Mouse (Mus musculus) adrenal gland (tissue): ENCODE results near the gene Nipsnap2.
"Not testable (repeated sequence)": the region's sequence is repeated elsewhere in the genome, so short reads cannot be mapped to it uniquely, and the experiment has no call there.

Experiments used
- intact Hi-C: fragments of 180-260 bp; cut with DNase I; formaldehyde crosslinking; loops from one replicate; pipeline ENCODE4 v1.15.1; 2025
- long read RNA-seq, 2 experiments: library from polyadenylated mRNA; unstranded; transcript quantifications; one replicate each; pipeline ENCODE4 v2.0.0; 2020; ENCODE audit warnings: borderline replicate concordance in 1 of 2; ENCODE audit not compliant: insufficient replicate concordance in 1 of 2

Nipsnap2 gene
- long read RNA-seq, experiment 1, transcript Nipsnap2-201 (10 exons, 2,112 nt) = major isoform, 101 of 127 reads
- long read RNA-seq, experiment 1, partial matches to known transcripts = 1 of 127 reads
- long read RNA-seq, experiment 1, other reads (novel, unspliced or antisense) = 19 of 127 reads
- long read RNA-seq, experiment 2, transcript Nipsnap2-201 (10 exons, 2,112 nt) = major isoform, 92 of 110 reads
- long read RNA-seq, experiment 2, partial matches to known transcripts = 4 of 110 reads
- long read RNA-seq, experiment 2, other reads (novel, unspliced or antisense) = 10 of 110 reads

DNA sequence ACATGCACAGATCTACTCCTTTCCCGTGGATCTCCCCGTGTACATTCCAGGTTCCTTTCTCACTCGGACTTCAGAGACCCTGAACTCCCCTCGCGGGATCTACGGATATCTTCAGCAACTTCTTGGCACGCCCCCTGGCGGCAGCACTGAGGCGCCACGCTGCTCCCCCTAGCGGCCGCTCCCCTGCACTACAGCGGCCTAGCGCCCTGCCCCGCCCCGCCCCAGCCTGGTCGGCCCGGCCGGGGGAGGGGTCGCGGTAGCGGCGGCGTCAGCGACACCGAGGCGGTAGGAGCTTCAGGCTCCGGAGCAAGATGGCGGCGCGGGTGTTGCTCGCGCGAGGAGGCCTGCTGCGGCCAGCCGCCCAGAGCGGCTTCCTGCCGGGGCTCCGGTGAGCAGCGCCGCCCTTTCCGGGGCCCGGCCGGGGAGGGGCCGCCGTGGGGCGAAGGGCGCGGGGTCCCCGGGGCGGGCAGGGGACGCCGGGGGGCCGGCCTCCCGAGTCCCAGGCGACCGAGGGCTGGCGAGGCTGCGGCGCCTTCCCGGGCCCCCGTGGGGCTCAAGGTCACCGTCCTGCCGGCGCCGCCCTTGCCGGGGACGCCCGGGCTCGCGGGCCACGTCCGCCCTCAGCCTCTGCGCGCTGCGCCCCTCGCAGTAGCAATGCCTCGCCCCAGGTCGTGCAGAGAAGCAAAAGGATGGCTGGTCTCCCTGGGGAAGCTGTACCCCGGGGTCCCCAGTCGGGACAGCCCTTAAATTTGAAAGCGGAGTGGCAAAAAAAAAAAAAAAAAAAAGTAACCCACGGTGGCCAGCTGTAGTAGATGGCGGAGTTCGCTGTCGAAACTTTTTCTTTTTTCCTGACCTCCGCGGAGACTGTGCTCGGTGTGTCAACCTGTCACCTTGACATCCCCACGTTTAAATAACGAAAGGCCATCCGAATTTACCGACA is at the start of gene Nipsnap2:
Gene Nipsnap2 (plus strand): TSS at position 230 of the 940 bp plus-strand sequence.
- intact Hi-C loops = no loop called here

DNA sequence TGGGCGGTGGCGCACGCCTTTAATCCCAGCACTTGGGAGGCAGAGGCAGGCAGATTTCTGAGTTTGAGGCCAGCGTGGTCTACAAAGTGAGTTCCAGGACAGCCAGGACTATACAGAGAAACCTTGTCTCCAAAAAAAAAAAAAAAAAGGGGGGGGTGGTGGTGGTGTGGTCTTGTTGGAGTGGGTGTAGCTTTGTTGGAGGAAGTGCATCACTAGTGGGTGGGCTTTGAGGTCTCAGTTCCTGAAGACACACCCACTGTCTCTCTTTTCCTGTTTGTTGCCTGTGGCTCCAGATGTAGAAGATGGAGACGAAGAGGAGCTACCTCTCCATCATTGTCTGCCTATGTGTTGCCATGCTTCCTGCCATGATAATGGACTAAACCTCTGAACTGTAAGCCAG is 39.7 kb upstream of the Nipsnap2 start:
- intact Hi-C loops = not testable (repeated sequence)

DNA sequence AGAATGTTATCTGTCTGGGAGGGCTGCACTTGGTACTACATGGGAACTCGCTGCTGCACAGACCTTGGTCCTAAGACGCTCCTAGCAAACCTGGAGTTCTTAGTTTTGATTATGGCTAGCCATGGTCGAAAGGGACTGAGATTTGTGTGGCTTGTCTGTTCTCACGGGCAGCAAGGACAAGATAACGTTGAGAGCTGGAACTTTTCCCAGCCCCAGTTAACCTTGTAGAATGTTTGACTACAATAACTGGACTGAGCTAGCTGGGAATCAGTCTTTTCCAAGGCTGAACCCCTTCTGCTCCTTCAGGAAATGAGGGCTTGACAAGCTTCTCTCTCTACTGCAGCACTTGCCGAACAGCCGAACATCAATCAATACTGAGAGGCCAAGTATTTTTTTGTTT is 37.2 kb upstream of the Nipsnap2 start:
- intact Hi-C loops = no loop called here

- intact Hi-C loops = no loop called here
Observed at GRCm38 (mm10) chr5:129690528-129690927, 34.3 kb upstream of the Nipsnap2 start.

DNA sequence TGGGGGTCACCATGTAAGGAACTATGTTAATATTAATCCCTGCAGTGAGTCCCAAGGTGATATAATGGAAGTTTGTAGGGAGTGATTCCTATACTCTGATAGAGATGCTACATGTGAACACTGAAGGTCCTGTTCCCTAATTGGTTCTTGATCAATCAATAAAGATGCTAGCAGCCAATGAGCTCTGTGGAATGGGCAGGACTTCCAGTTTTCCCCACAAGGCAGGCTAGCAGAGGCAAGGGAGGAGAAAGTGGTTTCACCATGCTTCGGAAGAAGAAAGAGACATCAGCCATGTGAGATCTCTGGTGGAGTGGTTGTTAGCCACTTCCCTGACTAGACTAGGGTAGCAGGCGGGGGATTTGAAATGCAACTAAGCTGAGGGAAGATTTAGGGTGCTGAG is 24.4 kb upstream of the Nipsnap2 start:
- intact Hi-C loops = no loop called here

DNA sequence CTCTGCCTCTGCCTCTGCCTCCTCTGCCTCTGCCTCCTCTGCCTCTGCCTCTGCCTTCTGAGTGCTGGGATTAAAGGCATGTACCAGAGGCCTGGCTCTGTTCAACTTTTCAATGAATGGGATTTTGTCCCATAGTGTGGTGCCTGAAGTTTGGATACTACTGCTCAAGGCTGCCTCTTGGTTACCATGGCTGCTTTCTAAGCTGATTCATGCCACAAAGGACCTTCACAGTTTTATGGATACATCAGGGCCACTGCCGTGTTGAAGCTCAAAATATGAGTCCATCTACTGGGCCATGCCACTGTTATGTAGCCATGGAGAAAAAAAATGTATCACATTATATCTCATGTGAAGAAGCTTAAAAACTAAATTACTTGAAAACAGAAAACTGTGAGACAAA is 23.2 kb upstream of the Nipsnap2 start:
- intact Hi-C loops = no loop called here

- intact Hi-C loops = no loop called here
Observed at GRCm38 (mm10) chr5:129703368-129703767, 21.5 kb upstream of the Nipsnap2 start.

GRCm38 (mm10) chr5:129708412-129708811 is 16.5 kb upstream of the Nipsnap2 start, which contains the start of gene Sept14:
Gene Sept14, minus strand, starts transcription at chr5:129708512.
- intact Hi-C loops = no loop called here

GRCm38 (mm10) chr5:129715326-129715861 is 9.5 kb upstream of the Nipsnap2 start, which contains the start of gene Mrps17:
Gene Mrps17, plus strand, starts transcription at chr5:129715497.
- intact Hi-C loops = no loop called here

DNA sequence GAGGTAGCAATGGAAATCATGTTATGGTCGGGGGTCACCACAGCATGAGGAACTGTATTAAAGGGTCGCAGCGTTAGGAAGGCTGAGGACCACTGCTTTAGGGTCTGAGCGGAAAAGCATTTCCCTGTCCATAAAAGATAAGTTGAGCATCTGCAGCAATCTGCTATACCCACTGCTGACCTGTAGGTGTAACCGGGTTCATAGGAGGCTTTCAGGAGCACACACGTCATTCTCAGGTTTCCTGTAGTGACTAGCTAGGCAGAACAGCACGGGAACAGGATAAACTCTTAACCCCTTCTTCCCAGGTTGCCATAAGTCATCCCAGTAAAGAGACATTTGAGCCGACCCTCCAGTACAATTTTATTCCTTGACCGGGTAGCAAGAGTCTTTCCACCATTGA is 7.8 kb upstream of the Nipsnap2 start:
- intact Hi-C loops = no loop called here

DNA sequence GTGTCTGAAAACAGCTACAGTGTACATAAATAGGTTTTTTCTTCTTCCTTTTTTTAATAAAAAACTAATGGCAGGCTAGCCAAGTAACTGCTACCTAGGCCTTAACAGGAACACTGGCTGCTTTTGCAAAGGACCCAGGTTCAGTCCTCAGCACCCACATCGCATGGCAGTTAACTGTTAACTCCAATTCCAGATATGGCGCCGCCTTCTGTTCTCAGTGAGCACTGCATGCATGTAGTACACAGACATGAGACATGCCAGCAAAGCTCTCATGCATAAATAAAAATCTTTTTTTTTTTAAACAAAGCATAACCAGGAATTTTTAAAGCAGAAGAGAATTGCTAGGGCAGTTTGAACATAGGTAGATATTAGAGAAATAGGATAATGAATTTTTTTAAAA is 4.7 kb upstream of the Nipsnap2 start:
- intact Hi-C loops = no loop called here

- intact Hi-C loops = no loop called here
Observed at GRCm38 (mm10) chr5:129724268-129724667, 595 bp upstream of the Nipsnap2 start.

- intact Hi-C loops = no loop called here
Observed at GRCm38 (mm10) chr5:129725774-129726392, 1.0 kb downstream of the Nipsnap2 start.

DNA sequence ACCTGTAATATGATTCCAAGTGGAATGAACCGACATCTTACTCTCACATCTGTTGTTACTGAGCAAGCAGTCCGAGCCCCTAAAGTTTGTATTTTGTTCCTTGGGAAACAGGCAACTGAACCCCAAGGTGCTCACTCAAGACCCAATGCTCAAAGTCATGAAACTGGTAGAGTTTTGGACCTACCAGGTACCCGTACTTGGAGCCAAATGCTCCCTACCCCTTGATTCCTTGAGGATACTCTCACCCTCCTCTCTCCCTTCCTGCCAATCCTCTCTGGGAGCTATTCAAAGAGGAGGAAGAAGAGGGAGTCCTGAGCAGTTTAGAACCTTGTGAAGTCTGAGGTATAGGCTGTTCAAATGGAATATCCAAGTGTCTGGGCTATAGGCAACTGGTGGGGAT is 1.9 kb downstream of the Nipsnap2 start:
- intact Hi-C loops = no loop called here

DNA sequence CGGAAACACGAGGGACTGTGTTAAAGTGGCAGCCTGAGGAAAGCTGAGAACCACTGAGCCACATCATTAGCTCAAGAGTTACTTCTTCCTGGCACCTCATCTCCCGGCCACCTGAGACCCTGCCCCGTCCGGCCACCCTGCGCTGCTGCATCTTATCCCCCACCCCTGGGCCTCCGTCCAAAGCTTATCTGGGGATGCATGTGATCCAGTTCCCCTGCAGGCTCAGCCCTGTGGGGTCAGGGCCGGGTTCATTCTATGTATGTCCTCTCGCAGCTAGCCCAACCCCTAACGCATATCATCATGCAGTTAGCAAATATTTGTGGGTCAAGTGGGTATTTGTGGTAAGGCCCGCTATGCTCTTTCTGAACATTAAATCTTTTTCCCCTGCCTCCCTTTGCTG is 4.4 kb downstream of the Nipsnap2 start:
- intact Hi-C loops = no loop called here

GRCm38 (mm10) chr5:129730344-129730743 is 5.5 kb downstream of the Nipsnap2 start:
- intact Hi-C loops = no loop called here

DNA sequence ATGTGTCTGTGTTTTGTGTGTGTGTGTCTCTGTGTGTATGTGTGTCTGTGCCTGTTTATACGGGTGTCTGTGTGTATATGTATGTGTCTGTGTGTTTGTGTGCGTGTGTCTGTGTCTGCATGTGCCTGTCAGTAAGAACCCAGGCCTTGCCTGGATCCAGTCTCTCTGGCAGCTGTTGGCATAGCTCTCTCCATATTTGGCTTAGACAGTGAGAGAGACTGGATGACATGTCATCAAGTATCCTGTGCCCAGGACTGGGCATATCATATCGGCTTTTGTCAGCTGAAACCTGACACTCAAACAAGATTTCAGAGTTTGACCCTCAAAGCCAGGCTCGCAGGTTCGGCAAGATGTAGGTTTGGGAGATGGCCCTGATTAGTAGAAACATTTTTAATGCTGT is 6.2 kb downstream of the Nipsnap2 start:
- intact Hi-C loops = no loop called here

DNA sequence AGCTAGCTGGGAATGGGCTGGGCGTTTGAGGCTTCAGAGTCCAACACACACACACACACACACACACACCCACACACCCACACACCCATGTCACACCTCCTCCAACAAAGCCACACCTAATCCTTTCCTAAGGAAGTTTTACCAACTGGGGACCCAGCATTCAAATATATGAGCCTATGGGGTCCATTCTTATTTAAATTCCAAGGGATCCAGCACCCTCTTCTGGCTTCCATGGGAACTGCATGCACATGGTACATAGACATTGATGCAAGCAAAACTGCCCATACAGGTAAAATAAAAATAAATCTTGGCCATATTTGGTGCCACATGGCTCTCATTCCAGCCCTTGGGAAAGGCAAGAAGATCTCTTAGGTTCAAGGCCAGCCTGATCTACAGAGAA is 16.1 kb downstream of the Nipsnap2 start:
- intact Hi-C loops = loop anchor here (1.0 kb wide), 1 partner anchor 130 kb away; no protein-coding TSS in a partner anchor

DNA sequence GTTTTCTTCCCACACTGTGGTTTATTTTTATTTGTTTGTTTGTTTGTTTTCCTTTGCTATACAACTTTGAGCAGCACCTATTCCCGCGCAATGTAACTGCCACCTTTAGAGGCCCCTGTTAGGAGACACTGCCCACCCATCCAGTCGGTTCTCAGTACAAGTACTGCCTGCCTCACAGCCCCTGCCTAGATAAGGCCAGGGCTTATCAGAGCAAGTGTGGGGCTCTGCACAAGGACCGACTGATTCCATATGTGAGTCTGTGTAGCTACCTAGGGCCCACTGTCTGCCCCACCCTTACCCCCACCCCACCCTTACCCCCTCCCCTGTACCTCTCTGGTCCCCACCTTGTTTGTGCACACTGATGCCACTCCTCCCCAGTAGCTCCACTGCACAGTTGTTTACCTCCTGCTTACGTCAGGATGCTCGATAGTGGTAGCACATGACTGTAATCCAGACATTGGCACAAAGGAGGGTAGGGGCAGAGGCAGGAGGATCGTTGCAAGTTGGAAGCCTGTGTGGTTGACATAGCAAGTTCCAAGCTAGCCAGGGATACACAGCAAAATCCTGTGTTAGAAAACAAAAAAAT is 18.1 kb downstream of the Nipsnap2 start:
- intact Hi-C loops = no loop called here

DNA sequence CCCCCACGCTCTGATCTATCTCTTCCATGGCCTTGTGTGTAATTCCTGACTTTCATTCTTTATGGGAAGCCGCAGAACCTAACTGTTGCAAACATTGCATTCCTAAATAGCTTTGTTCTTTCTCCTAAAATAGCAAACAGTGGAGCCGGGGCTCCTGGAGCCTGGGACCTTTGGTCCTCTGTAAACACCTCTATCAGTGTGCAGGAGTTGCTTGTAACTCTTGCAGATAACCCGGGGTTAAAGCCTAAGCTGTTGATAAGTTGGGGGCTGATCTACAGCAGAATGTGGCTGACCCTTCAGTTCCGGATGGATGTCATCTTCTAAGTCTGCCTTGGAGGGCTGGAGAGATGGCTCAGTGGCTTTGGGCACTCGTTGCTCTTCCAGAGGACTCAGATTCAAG is 19.2 kb downstream of the Nipsnap2 start:
- intact Hi-C loops = no loop called here

DNA sequence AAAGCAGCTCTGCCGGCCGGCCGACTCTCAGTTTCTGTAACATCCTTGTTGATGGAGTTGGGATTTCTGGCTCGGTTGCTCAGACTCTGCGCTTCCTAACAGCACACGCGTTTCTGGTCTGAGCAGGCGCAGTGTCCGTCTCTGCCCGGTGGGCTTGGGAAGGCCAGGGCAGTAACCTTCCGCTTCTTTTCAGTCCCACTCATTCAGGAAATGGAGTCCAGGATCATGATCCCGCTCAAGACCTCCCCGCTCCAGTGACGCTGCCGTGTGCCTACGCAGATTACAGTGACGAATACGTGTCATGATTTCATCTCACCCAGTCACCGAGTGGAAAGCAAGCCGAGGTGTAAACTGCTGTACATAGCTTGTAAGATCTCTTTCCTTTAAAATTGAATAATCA is 32.0 kb downstream of the Nipsnap2 start:
- intact Hi-C loops = no loop called here
